Mouse (Mus musculus) B cell, adult (primary cell): Measurements from ENCODE around the gene Slc30a1. TPM values are rescaled to one million over a fixed set of nuclear protein-coding genes. Genes with fewer than 3 reads are reported as not detected.

Source experiments
- total RNA-seq: library from RNA; stranded (reverse); gene quantifications from 4 replicates; pipeline ENCODE4 v1.2.4, GENCODE M21; 2023; ENCODE audit not compliant: inconsistent age

Gene Slc30a1
- 9.3 to 10.9 TPM (median 9.9 TPM) in 4 replicates for total RNA-seq

DNA sequence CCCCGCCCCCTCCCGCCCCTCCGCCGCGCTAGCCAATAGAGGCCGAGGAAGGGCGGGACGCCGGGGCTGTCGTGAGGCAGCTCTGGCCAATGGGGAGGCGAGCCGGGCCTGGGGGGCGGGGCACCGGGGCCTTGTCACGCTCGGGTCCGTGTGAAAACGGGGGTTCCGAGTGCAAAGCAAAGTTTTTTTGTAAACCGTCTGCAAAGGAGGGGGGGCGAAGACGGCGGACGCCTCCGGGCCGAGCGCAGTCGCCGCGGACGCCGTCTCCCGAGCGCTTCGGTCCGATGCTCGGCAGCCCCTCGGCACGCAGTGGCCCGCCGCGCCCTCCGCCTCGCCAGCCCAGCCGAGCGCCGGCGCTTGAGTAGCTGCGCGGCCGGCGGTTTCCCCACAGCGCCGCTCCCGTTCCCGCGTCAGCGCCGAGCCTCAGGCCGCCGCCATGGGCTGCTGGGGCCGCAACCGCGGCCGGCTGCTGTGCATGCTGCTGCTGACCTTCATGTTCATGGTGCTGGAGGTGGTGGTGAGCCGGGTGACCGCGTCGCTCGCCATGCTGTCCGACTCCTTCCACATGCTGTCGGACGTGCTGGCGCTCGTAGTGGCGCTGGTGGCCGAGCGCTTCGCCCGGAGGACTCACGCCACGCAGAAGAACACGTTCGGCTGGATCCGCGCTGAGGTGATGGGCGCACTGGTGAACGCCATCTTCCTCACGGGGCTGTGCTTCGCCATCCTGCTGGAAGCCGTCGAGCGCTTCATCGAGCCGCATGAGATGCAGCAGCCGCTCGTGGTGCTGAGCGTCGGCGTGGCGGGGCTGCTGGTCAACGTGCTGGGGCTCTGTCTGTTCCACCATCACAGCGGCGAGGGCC lies at the start of gene Slc30a1:
TSS of gene Slc30a1 (plus strand) at position 197 of the 860 bp plus-strand sequence.

Other genes starting within 250 kb of the Slc30a1 start
- 92.3 to 110 TPM (median 103 TPM) in 4 replicates for gene Lpgat1, start 188.9 kb upstream of the Slc30a1 start, total RNA-seq
- gene Nek2, start 85.3 kb upstream of the Slc30a1 start, total RNA-seq: 2.3 to 2.9 TPM (median 2.6 TPM) in 4 replicates
- not detected in 4 replicates for gene Rd3, start 70.6 kb downstream of the Slc30a1 start, total RNA-seq
- gene Traf5, start 185.8 kb downstream of the Slc30a1 start, total RNA-seq: 162 to 183 TPM (median 174 TPM) in 4 replicates
- 11.3 to 15.2 TPM (median 14.3 TPM) in 4 replicates for gene Rcor3, start 231.3 kb downstream of the Slc30a1 start, total RNA-seq